Mouse (Mus musculus) erythroid progenitor cell, adult 5-6 weeks (primary cell): ENCODE data around the gene Chd4. TPM values are rescaled to one million over a fixed set of nuclear protein-coding genes. Genes with fewer than 3 reads are reported as not detected.

Experiments
- ATAC-seq: replicated peaks from 2 replicates; pipeline ENCODE4 v1.8.0; 2016; ENCODE audit warnings: moderate number of reproducible peaks, mild to moderate bottlenecking, moderate TSS enrichment, inconsistent platforms; ENCODE audit not compliant: poor library complexity, low FRiP score, severe bottlenecking
- total RNA-seq, 2 experiments: library from RNA; stranded (forward) in 1 of 2; stranded (reverse) in 1 of 2; fragments of 150-400 nt in 1 of 2; fragments of 186-747, 209-891 nt in 1 of 2; gene quantifications; 2 replicates each; pipeline versions ENCODE4 v1.2.3 to v1.2.4; 2015 to 2017; ENCODE audit warnings: low replicate concordance in 2 of 2

The Chd4 gene
- total RNA-seq, 2 experiments from 2014 or later: 49.0 to 220 TPM

GRCm38 (mm10) chr6:125172474-125172873 lies 76.7 kb downstream of the Chd4 start:
- ATAC-seq: no peak

DNA sequence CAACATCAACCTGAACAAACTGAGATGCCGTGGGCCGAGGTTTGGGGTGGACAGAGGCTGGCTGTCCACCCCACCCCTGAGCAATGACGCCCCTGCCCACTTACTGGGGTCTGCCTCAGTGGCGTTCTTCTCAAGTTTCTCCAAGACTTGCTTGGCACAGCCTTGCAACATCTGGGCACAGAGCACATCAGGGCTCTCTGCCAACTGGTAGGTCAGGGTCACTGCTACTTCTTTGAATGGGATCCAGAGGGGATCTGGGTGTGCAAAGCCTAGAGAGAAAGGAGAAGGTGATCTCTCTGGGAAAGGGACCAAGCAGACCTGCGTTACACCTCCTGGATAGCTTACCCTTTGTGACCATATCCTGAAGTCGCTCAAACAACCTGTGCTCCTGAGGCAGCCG lies 77.5 kb downstream of the Chd4 start:
- ATAC-seq: no peak

DNA sequence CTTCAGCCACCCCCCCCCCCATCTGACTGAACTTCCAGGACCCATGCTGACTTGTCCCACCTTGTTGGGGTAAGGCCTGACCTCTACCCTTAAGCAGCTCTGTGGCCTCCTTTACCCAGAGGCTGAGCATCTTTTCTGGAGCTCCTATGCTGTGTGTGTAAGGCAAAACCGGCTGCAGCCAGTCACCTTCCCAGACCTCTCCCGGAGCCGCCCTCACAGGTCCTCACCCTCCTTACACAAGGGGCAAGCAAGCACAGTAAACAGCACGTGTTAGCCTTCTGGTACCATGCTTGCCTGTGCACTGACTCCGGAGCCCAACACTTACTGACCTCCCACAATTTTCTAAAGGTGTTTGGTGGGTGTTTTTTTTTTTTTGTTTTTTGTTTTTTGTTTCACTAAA lies 79.7 kb downstream of the Chd4 start:
- ATAC-seq: no peak

- no peak for ATAC-seq
Measured at GRCm38 (mm10) chr6:125179601-125180000, 83.8 kb downstream of the Chd4 start.

Other genes with a start within 250 kb of the Chd4 start
- gene P3h3, start 238.2 kb upstream of the Chd4 start, total RNA-seq (2015; ENCODE audit: low replicate concordance): 1.1 and 2.5 TPM in 2 replicates
- 0.83 and 3.0 TPM in 2 replicates for gene P3h3, start 238.2 kb upstream of the Chd4 start, total RNA-seq (2017; ENCODE audit: low replicate concordance)
- gene Gpr162, start 232.0 kb upstream of the Chd4 start, total RNA-seq (2015; ENCODE audit: low replicate concordance): not detected in 2 replicates
- gene Gpr162, start 232.0 kb upstream of the Chd4 start, total RNA-seq (2017; ENCODE audit: low replicate concordance): not detected in 2 replicates
- 4.3 and 12.2 TPM in 2 replicates for gene Cd4, start 207.8 kb upstream of the Chd4 start, total RNA-seq (2015; ENCODE audit: low replicate concordance)
- gene Cd4, start 207.8 kb upstream of the Chd4 start, total RNA-seq (2017; ENCODE audit: low replicate concordance): 5.0 and 6.8 TPM in 2 replicates
- 1.8 TPM in 1 of 2 replicates, not detected in the other for gene Lag3, start 184.3 kb upstream of the Chd4 start, total RNA-seq (2015; ENCODE audit: low replicate concordance)
- gene Lag3, start 184.3 kb upstream of the Chd4 start, total RNA-seq (2017; ENCODE audit: low replicate concordance): 0.90 TPM in 1 of 2 replicates, not detected in the other
- 15.5 and 20.5 TPM in 2 replicates for gene Ptms, start 175.9 kb upstream of the Chd4 start, total RNA-seq (2015; ENCODE audit: low replicate concordance)
- gene Ptms, start 175.9 kb upstream of the Chd4 start, total RNA-seq (2017; ENCODE audit: low replicate concordance): 7.9 and 18.6 TPM in 2 replicates
- gene Mlf2, start 164.6 kb upstream of the Chd4 start, total RNA-seq (2015; ENCODE audit: low replicate concordance): 44.0 and 45.3 TPM in 2 replicates
- 18.5 and 42.2 TPM in 2 replicates for gene Mlf2, start 164.6 kb upstream of the Chd4 start, total RNA-seq (2017; ENCODE audit: low replicate concordance)
- 14.3 and 17.3 TPM in 2 replicates for gene Cops7a, start 130.4 kb upstream of the Chd4 start, total RNA-seq (2015; ENCODE audit: low replicate concordance)
- 4.1 and 4.9 TPM in 2 replicates for gene Cops7a, start 130.4 kb upstream of the Chd4 start, total RNA-seq (2017; ENCODE audit: low replicate concordance)
- gene Pianp, start 99.3 kb upstream of the Chd4 start, total RNA-seq (2015; ENCODE audit: low replicate concordance): not detected in 2 replicates
- gene Pianp, start 99.3 kb upstream of the Chd4 start, total RNA-seq (2017; ENCODE audit: low replicate concordance): not detected in 2 replicates
- 49.4 and 54.1 TPM in 2 replicates for gene Zfp384, start 86.8 kb upstream of the Chd4 start, total RNA-seq (2015; ENCODE audit: low replicate concordance)
- gene Zfp384, start 86.8 kb upstream of the Chd4 start, total RNA-seq (2017; ENCODE audit: low replicate concordance): 25.8 and 41.2 TPM in 2 replicates
- gene Ing4, start 56.2 kb upstream of the Chd4 start, total RNA-seq (2015; ENCODE audit: low replicate concordance): 5.0 and 5.4 TPM in 2 replicates
- 59.6 and 60.0 TPM in 2 replicates for gene Ing4, start 56.2 kb upstream of the Chd4 start, total RNA-seq (2017; ENCODE audit: low replicate concordance)
- 4.3 and 9.6 TPM in 2 replicates for gene Acrbp, start 46.3 kb upstream of the Chd4 start, total RNA-seq (2015; ENCODE audit: low replicate concordance)
- gene Acrbp, start 46.3 kb upstream of the Chd4 start, total RNA-seq (2017; ENCODE audit: low replicate concordance): 0.68 and 9.4 TPM in 2 replicates
- gene Lpar5, start 28.1 kb upstream of the Chd4 start, total RNA-seq (2015; ENCODE audit: low replicate concordance): 3.6 and 10.9 TPM in 2 replicates
- not detected in 2 replicates for gene Lpar5, start 28.1 kb upstream of the Chd4 start, total RNA-seq (2017; ENCODE audit: low replicate concordance)
- 6.7 and 17.3 TPM in 2 replicates for gene Nop2, start 35.9 kb downstream of the Chd4 start, total RNA-seq (2015; ENCODE audit: low replicate concordance)
- 5.7 and 8.9 TPM in 2 replicates for gene Nop2, start 35.9 kb downstream of the Chd4 start, total RNA-seq (2017; ENCODE audit: low replicate concordance)
- 5.9 and 11.5 TPM in 2 replicates for gene Iffo1, start 49.3 kb downstream of the Chd4 start, total RNA-seq (2015; ENCODE audit: low replicate concordance)
- gene Iffo1, start 49.3 kb downstream of the Chd4 start, total RNA-seq (2017; ENCODE audit: low replicate concordance): 9.7 and 15.7 TPM in 2 replicates
- 683 and 752 TPM in 2 replicates for gene Gapdh, start 70.5 kb downstream of the Chd4 start, total RNA-seq (2015; ENCODE audit: low replicate concordance)
- gene Gapdh, start 70.5 kb downstream of the Chd4 start, total RNA-seq (2017; ENCODE audit: low replicate concordance): 153 and 228 TPM in 2 replicates
- 953 and 1,019 TPM in 2 replicates for gene Ncapd2, start 95.7 kb downstream of the Chd4 start, total RNA-seq (2015; ENCODE audit: low replicate concordance)
- gene Ncapd2, start 95.7 kb downstream of the Chd4 start, total RNA-seq (2017; ENCODE audit: low replicate concordance): 924 and 1,011 TPM in 2 replicates
- gene Mrpl51, start 95.8 kb downstream of the Chd4 start, total RNA-seq (2015; ENCODE audit: low replicate concordance): 63.3 and 85.8 TPM in 2 replicates
- gene Mrpl51, start 95.8 kb downstream of the Chd4 start, total RNA-seq (2017; ENCODE audit: low replicate concordance): 64.1 and 65.3 TPM in 2 replicates
- gene Vamp1, start 119.6 kb downstream of the Chd4 start, total RNA-seq (2015; ENCODE audit: low replicate concordance): 4.7 and 6.7 TPM in 2 replicates
- gene Vamp1, start 119.6 kb downstream of the Chd4 start, total RNA-seq (2017; ENCODE audit: low replicate concordance): 2.0 and 10.0 TPM in 2 replicates
- gene Tapbpl, start 135.9 kb downstream of the Chd4 start, total RNA-seq (2015; ENCODE audit: low replicate concordance): 0.84 and 1.8 TPM in 2 replicates
- gene Tapbpl, start 135.9 kb downstream of the Chd4 start, total RNA-seq (2017; ENCODE audit: low replicate concordance): 6.7 and 6.8 TPM in 2 replicates
- gene Cd27, start 141.0 kb downstream of the Chd4 start, total RNA-seq (2015; ENCODE audit: low replicate concordance): 5.0 and 7.5 TPM in 2 replicates
- 0.51 and 1.2 TPM in 2 replicates for gene Cd27, start 141.0 kb downstream of the Chd4 start, total RNA-seq (2017; ENCODE audit: low replicate concordance)
- not detected in 2 replicates for gene Tuba3a, start 190.1 kb downstream of the Chd4 start, total RNA-seq (2015; ENCODE audit: low replicate concordance)
- gene Tuba3a, start 190.1 kb downstream of the Chd4 start, total RNA-seq (2017; ENCODE audit: low replicate concordance): not detected in 2 replicates
- 0.84 and 5.0 TPM in 2 replicates for gene Ltbr, start 217.9 kb downstream of the Chd4 start, total RNA-seq (2015; ENCODE audit: low replicate concordance)
- 2.8 and 3.5 TPM in 2 replicates for gene Ltbr, start 217.9 kb downstream of the Chd4 start, total RNA-seq (2017; ENCODE audit: low replicate concordance)
- gene Scnn1a, start 224.7 kb downstream of the Chd4 start, total RNA-seq (2015; ENCODE audit: low replicate concordance): 2.9 and 7.6 TPM in 2 replicates
- gene Scnn1a, start 224.7 kb downstream of the Chd4 start, total RNA-seq (2017; ENCODE audit: low replicate concordance): not detected in 2 replicates